Mouse (Mus musculus) kidney, adult 2 months (tissue): ENCODE measurements around the gene Crlf1.

ENCODE experiments used
- CTCF ChIP-seq: fragments of 200-500 bp; conservative IDR thresholded peaks from 2 replicates; pipeline ENCODE4 v1.5.1; 2011; ENCODE audit warnings: low read depth, mild to moderate bottlenecking, control low read depth, low read length, moderate library complexity, mixed read lengths; ENCODE audit not compliant: insufficient read depth, insufficient read length
- POLR2A ChIP-seq: fragments of 200-500 bp; IDR thresholded peaks from one replicate; pipeline ENCODE4 v1.6.1; 2011; ENCODE audit warnings: low read depth, low read length, control low read depth

DNA sequence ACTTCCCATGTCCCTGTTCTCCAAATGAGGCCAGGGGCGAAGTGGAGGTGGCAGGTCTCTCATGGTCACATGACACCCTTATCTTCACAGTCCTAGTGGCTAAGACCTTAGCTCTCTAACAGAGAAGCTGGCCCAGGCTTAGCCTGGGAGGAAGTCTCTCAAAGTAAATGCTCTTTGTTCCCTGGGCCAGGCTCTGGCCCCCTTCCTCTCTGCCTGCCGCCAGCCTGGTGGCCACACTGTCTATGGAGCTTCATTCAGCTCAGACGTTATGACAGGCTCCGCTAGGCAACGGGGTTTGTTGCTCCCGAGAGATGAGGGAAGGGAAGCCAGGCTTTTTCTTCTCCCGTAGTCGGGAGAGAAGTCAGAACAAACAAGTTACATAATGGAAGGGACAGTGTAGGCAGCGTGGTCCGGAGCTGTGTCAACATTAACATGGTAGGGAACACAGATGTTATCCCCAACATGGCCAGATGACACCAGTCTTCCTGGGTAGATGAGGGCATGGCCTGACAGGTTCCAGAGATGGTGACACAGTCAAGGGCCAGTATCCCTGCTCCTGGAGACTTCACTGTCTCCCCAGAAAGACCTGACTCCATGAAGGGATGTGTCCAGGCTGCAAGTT, 23.6 kb upstream of the Crlf1 start:
- TF ChIP-seq CTCF (no peak), POLR2A (no peak)
